Mouse (Mus musculus) neural tube, embryonic 13.5 days (tissue): ENCODE measurements around the gene Neurl1a. TPM values are rescaled to one million over a fixed set of nuclear protein-coding genes. Genes with fewer than 3 reads are reported as not detected.

Source experiments
- ATAC-seq: fragments of 200-750 bp; cut with Nextera tagmentation; 2 replicates; pipeline ENCODE4 v1.8.0; 2017; ENCODE audit warnings: low read depth, mild to moderate bottlenecking, moderate TSS enrichment, moderate library complexity
- H3K27ac ChIP-seq: fragments of 300-500 bp; sonication (generic); replicated peaks from 2 replicates; pipeline ENCODE4 v1.5.1; 2015; ENCODE audit warnings: moderate library complexity, mild to moderate bottlenecking, inconsistent platforms
- H3K27me3 ChIP-seq: fragments of 300-500 bp; sonication (generic); 2 replicates; pipeline ENCODE4 v1.6.1; 2015; ENCODE audit warnings: mild to moderate bottlenecking, inconsistent platforms
- H3K36me3 ChIP-seq: fragments of 300-500 bp; sonication (generic); 2 replicates; pipeline ENCODE4 v1.6.1; 2015; ENCODE audit warnings: mild to moderate bottlenecking, inconsistent platforms
- H3K4me1 ChIP-seq: fragments of 300-500 bp; sonication (generic); replicated peaks from 2 replicates; pipeline ENCODE4 v1.6.1; 2015; ENCODE audit warnings: inconsistent platforms
- H3K4me2 ChIP-seq: fragments of 300-500 bp; sonication (generic); 2 replicates; pipeline ENCODE4 v1.6.1; 2015; ENCODE audit warnings: inconsistent platforms, mild to moderate bottlenecking, moderate library complexity
- H3K4me3 ChIP-seq: fragments of 300-500 bp; sonication (generic); 2 replicates; pipeline ENCODE4 v1.5.1; 2015; ENCODE audit warnings: mild to moderate bottlenecking, inconsistent platforms
- H3K9ac ChIP-seq: fragments of 300-500 bp; sonication (generic); 2 replicates; pipeline ENCODE4 v1.6.1; 2015; ENCODE audit warnings: moderate library complexity, mild to moderate bottlenecking, inconsistent platforms
- H3K9me3 ChIP-seq: fragments of 300-500 bp; sonication (generic); 2 replicates; pipeline ENCODE4 v1.6.1; 2016; ENCODE audit warnings: inconsistent platforms
- WGBS: fragments of 180-500 bp; shearing (Covaris S2); methylation state at CpG from one replicate; pipeline ENCODE4 v1.1.7; 2015; 5-methylcytosine and 5-hydroxymethylcytosine counted together
- polyA plus RNA-seq: library from polyadenylated mRNA; unstranded; fragments of >200 nt; fragmentation: Nextera tagmentation; extraction: Ambion mirVana; gene quantifications from 2 replicates; pipeline ENCODE4 v1.2.1, GENCODE M21; 2015

Gene Neurl1a
- polyA plus RNA-seq, 1 experiment from 2014 or later, result 7.6 TPM

- H3K4me3 ChIP-seq, result no peak overlapping the region
- peak overlapping the region; percentile 40 for H3K4me2 ChIP-seq
- 28% methylated on average over 11 of the region's 11 CpGs for WGBS
Observed at GRCm38 (mm10) chr19:47168793-47169412, 9.7 kb upstream of the Neurl1a start.

GRCm38 (mm10) chr19:47174515-47174914 lies 4.1 kb upstream of the Neurl1a start:
- Histone ChIP-seq H3K9me3 (no peaks in the 10 kb centered on the region), H3K9ac (no peak overlapping the region), H3K4me3 (no peak overlapping the region), H3K4me1 (peaks cover 10% of the 10 kb centered on the region), H3K27ac (no peak overlapping the region), H3K36me3 (no peaks in the 10 kb centered on the region), H3K27me3 (peaks cover 21% of the 10 kb centered on the region), H3K4me2 (no peak overlapping the region)
- 59% methylated on average over 3 of the region's 3 CpGs for WGBS
- ATAC-seq, result no peak

More at GRCm38 (mm10) chr19:47168793-47169412, 9.7 kb upstream of the Neurl1a start:
- H3K36me3 ChIP-seq, result no peaks in the 10 kb centered on the region
- no peaks in the 10 kb centered on the region; the same call in 1 of the 2 replicates for H3K4me1 ChIP-seq
- no peak overlapping the region for H3K9ac ChIP-seq
- H3K27me3 ChIP-seq, result peaks cover 5% of the 10 kb centered on the region
- H3K27ac ChIP-seq, result no peak overlapping the region
- H3K9me3 ChIP-seq, result no peaks in the 10 kb centered on the region
- peak; percentile 61; the same call in 1 of the 2 replicates for ATAC-seq

- 63% methylated on average over 2 of the region's 2 CpGs for WGBS
- H3K27ac ChIP-seq, result no peak overlapping the region
Observed at GRCm38 (mm10) chr19:47175472-47175871, 3.1 kb upstream of the Neurl1a start.

GRCm38 (mm10) chr19:47176916-47177505 lies 1.6 kb upstream of the Neurl1a start:
- no peaks in the 10 kb centered on the region for H3K36me3 ChIP-seq
- peaks cover 21% of the 10 kb centered on the region for H3K4me1 ChIP-seq
- peaks cover 43% of the 10 kb centered on the region for H3K27me3 ChIP-seq
- no peak overlapping the region for H3K27ac ChIP-seq
- no peak overlapping the region for H3K4me3 ChIP-seq
- no peak overlapping the region for H3K9ac ChIP-seq
- ATAC-seq, result no peak
- 45% methylated on average over 2 of the region's 2 CpGs for WGBS
- H3K9me3 ChIP-seq, result peaks cover 4% of the 10 kb centered on the region
- no peak overlapping the region for H3K4me2 ChIP-seq

More at GRCm38 (mm10) chr19:47175472-47175871, 3.1 kb upstream of the Neurl1a start:
- Histone ChIP-seq H3K4me1 (peaks cover 20% of the 10 kb centered on the region), H3K9ac (no peak overlapping the region), H3K9me3 (no peaks in the 10 kb centered on the region), H3K27me3 (peaks cover 31% of the 10 kb centered on the region), H3K4me2 (no peak overlapping the region), H3K36me3 (no peaks in the 10 kb centered on the region), H3K4me3 (no peak overlapping the region)
- no peak for ATAC-seq

- ATAC-seq, result peak; percentile 13
- peak overlapping the region; percentile 97 for H3K4me2 ChIP-seq
- WGBS, result 24% methylated on average over 10 of the region's 10 CpGs
- H3K4me1 ChIP-seq, result peaks cover 21% of the 10 kb centered on the region
- peaks cover 6% of the 10 kb centered on the region for H3K9me3 ChIP-seq
- no peaks in the 10 kb centered on the region for H3K36me3 ChIP-seq
- peak overlapping the region; percentile 52; the same call in 1 of the 2 replicates for H3K27ac ChIP-seq
- H3K27me3 ChIP-seq, result peaks cover 43% of the 10 kb centered on the region
- peak overlapping the region; percentile 73 for H3K4me3 ChIP-seq
- H3K9ac ChIP-seq, result no peak overlapping the region
Observed at GRCm38 (mm10) chr19:47178001-47178400, 619 bp upstream of the Neurl1a start.

GRCm38 (mm10) chr19:47179272-47179809 lies 721 bp downstream of the Neurl1a start:
- Histone ChIP-seq H3K4me1 (peaks cover 26% of the 10 kb centered on the region), H3K27ac (peak overlapping the region; percentile 52), H3K4me3 (peak overlapping the region; percentile 73), H3K4me2 (peak overlapping the region; percentile 97), H3K27me3 (peaks cover 43% of the 10 kb centered on the region), H3K9me3 (peaks cover 6% of the 10 kb centered on the region), H3K36me3 (no peaks in the 10 kb centered on the region), H3K9ac (peak overlapping the region; percentile 79)
- whole genome bisulfite sequencing, result under 1% methylated on average over 40 of the region's 42 CpGs
- peak; percentile 32 for ATAC-seq

- Histone ChIP-seq H3K4me2 (peak overlapping the region; percentile 97), H3K27ac (no peak overlapping the region), H3K27me3 (peaks cover 43% of the 10 kb centered on the region), H3K4me3 (peak overlapping the region; percentile 73), H3K9ac (peak overlapping the region; percentile 79), H3K9me3 (peaks cover 6% of the 10 kb centered on the region), H3K4me1 (peaks cover 26% of the 10 kb centered on the region), H3K36me3 (no peaks in the 10 kb centered on the region)
- no peak for ATAC-seq
- WGBS, result 16% methylated on average over 8 of the region's 8 CpGs
Observed at GRCm38 (mm10) chr19:47180011-47180410, 1.4 kb downstream of the Neurl1a start.

- ATAC-seq, result no peak
- Histone ChIP-seq H3K27ac (no peak overlapping the region), H3K4me1 (peaks cover 29% of the 10 kb centered on the region), H3K4me3 (no peak overlapping the region), H3K4me2 (no peak overlapping the region), H3K9ac (no peak overlapping the region), H3K36me3 (no peaks in the 10 kb centered on the region), H3K9me3 (peaks cover 6% of the 10 kb centered on the region), H3K27me3 (peaks cover 25% of the 10 kb centered on the region)
- WGBS, result 65% methylated on average over 8 of the region's 8 CpGs
Observed at GRCm38 (mm10) chr19:47184221-47184620, 5.6 kb downstream of the Neurl1a start.

- WGBS, result 63% methylated on average over 4 of the region's 4 CpGs
- ATAC-seq, result no peak
Observed at GRCm38 (mm10) chr19:47184736-47185135, 6.1 kb downstream of the Neurl1a start.

GRCm38 (mm10) chr19:47186514-47187275 lies 8.1 kb downstream of the Neurl1a start:
- 39% methylated on average over 15 of the region's 15 CpGs for WGBS
- Histone ChIP-seq H3K4me2 (no peak overlapping the region), H3K4me3 (no peak overlapping the region), H3K27me3 (peaks cover 1% of the 10 kb centered on the region; the same call in 1 of the 2 replicates), H3K36me3 (no peaks in the 10 kb centered on the region), H3K9me3 (peaks cover 5% of the 10 kb centered on the region), H3K4me1 (peaks cover 15% of the 10 kb centered on the region), H3K27ac (no peak overlapping the region), H3K9ac (no peak overlapping the region)
- ATAC-seq, result no peak

More at GRCm38 (mm10) chr19:47184736-47185135, 6.1 kb downstream of the Neurl1a start:
- Histone ChIP-seq H3K9me3 (peaks cover 6% of the 10 kb centered on the region), H3K4me3 (no peak overlapping the region), H3K27me3 (peaks cover 20% of the 10 kb centered on the region), H3K4me2 (no peak overlapping the region), H3K27ac (no peak overlapping the region), H3K36me3 (no peaks in the 10 kb centered on the region), H3K9ac (no peak overlapping the region), H3K4me1 (peaks cover 24% of the 10 kb centered on the region)

- Histone ChIP-seq H3K4me2 (no peak overlapping the region), H3K27me3 (no peaks in the 10 kb centered on the region), H3K4me1 (peaks cover 15% of the 10 kb centered on the region), H3K36me3 (no peaks in the 10 kb centered on the region), H3K9ac (no peak overlapping the region), H3K9me3 (no peaks in the 10 kb centered on the region), H3K27ac (peak overlapping the region; percentile 56; the same call in 1 of the 2 replicates), H3K4me3 (no peak overlapping the region)
- ATAC-seq, result peak; percentile 74
- WGBS, result 71% methylated on average over 11 of the region's 11 CpGs
Observed at GRCm38 (mm10) chr19:47188515-47189128, 10.0 kb downstream of the Neurl1a start.
